Mouse (Mus musculus): Measurements from ENCODE around the gene Zic1. TPM values are rescaled to one million over a fixed set of nuclear protein-coding genes. Genes with fewer than 3 reads are reported as not detected.

Gene Zic1
- polyA plus RNA-seq, 1 experiment from 2014 or later, result 0.05 TPM

DNA sequence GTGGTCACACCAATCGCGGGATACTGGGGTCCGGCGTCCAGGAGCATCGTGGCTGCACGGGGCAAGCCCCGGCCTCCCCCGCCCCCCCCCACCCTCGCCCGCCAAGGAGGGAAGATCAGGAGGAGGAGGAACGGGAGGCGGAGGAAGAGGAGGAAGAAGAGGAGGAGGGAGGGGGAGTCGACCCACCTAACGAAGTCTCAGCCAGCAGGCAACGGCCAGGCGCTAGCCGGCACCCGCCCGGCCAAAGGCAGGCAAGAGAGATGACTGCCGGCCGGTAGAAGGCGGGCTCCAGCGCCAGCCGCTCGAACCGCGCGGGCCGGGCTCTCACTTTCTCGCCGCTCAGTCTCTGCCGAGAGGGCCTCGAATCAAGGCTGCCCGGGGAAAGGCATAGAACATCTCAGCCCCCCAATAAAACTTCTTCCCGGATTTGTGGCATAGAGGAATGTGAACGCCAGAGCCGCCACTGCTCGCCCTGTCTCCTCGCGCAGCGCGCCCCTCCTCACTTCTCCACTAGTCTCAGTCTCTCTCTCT, 574 bp downstream of the Zic1 start:
- Histone ChIP-seq H3K27ac (ENCODE audit: low read length) (no peak overlapping the region), H3K9ac (ENCODE audit: low read length) (no peak overlapping the region), H3K36me3 (ENCODE audit: control insufficient read depth, insufficient read depth) (no peaks in the 10 kb centered on the region), H3K27me3 (ENCODE audit: control insufficient read depth, insufficient read depth, low read length) (peaks cover 89% of the 10 kb centered on the region), H3K4me1 (ENCODE audit: control insufficient read depth, insufficient read depth, low read length) (peaks cover 17% of the 10 kb centered on the region), H3K9me3 (replicated peaks; ENCODE audit: control insufficient read depth, low read length) (peaks cover under 1% of the 10 kb centered on the region; the same call in 1 of the 2 replicates), H3K4me2 (ENCODE audit: low read depth, low read length) (peak overlapping the region; percentile 59), H3K4me3 (ENCODE audit: low read length) (peak overlapping the region; percentile 52)
- under 1% methylated on average over 42 of the region's 42 CpGs for WGBS
- no peak; the same call in 1 of the 2 replicates for ATAC-seq (replicated peaks; ENCODE audit: extremely low read depth, insufficient read depth, low FRiP score)

DNA sequence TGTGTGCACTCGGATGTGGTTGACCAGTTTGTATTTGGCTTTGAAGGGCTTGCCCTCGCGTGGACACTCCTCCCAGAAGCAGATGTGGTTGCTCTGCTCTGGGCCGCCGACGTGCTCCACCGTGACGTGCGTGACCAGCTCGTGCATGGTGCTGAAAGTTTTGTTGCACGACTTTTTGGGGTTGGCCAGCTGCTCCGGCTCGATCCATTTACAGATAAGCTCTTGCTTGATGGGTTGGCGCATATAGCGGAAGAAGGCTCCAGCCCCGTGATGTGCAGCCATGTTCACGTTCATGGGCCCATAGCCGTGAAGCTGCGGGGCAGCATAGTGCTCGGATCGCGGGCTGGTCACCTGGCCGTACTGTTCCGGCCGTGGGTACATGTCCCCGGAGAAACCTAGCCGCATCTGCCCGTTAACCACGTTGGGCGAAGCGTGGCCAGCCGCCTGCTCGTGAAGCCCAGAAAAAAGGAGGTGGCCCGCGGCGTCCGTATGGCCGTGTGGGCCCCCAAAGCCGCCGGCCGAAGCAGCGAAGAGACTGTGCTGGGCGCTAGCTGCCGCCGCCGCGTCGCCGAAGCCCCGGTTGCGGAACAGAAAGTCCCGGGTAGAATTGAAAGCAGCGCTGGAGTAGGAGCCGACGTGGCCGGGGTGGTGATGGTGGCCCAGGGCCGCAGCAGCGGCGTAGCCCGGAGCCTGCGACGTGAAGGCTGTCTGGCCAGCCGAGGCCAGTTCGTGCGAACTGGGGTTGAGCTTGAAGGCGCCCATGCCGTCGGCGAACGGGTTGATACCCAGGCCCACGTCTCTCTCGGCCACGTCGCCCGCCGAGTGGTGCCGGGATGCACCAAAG, 1.3 kb downstream of the Zic1 start:
- Histone ChIP-seq H3K36me3 (ENCODE audit: control insufficient read depth, insufficient read depth) (no peaks in the 10 kb centered on the region), H3K9me3 (replicated peaks; ENCODE audit: control insufficient read depth, low read length) (no peaks in the 10 kb centered on the region; the same call in 1 of the 2 replicates), H3K9ac (ENCODE audit: low read length) (no peak overlapping the region), H3K27me3 (ENCODE audit: control insufficient read depth, insufficient read depth, low read length) (peaks cover 87% of the 10 kb centered on the region), H3K4me3 (ENCODE audit: low read length) (peak overlapping the region; percentile 52), H3K27ac (ENCODE audit: low read length) (no peak overlapping the region), H3K4me2 (ENCODE audit: low read depth, low read length) (peak overlapping the region; percentile 59), H3K4me1 (ENCODE audit: control insufficient read depth, insufficient read depth, low read length) (peaks cover 17% of the 10 kb centered on the region)
- ATAC-seq (replicated peaks; ENCODE audit: extremely low read depth, insufficient read depth, low FRiP score), result peak; percentile 14; the same call in 1 of the 2 replicates
- WGBS, result under 1% methylated on average over 77 of the region's 77 CpGs

DNA sequence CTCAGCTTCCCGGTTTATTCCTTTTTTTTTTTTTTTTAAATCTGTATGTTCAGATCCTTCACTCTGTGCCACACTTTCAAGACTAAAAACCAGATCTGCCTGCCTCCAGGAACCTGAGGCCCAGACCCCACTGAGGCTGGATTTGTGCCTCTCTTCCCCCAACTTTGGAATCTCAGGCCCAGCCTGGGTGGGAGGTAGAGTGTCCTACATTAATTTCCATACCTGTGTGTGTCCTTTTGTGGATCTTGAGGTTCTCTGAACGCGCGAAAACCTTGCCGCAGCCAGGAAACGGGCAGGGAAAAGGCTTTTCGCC, 1.8 kb downstream of the Zic1 start:
- no peak overlapping the region for H3K27ac ChIP-seq (ENCODE audit: low read length)
- no peaks in the 10 kb centered on the region for H3K36me3 ChIP-seq (ENCODE audit: control insufficient read depth, insufficient read depth)
- WGBS, result 3% methylated on average over 7 of the region's 7 CpGs
- H3K9me3 ChIP-seq (replicated peaks; ENCODE audit: control insufficient read depth, low read length), result no peaks in the 10 kb centered on the region; the same call in 1 of the 2 replicates
- H3K4me1 ChIP-seq (ENCODE audit: control insufficient read depth, insufficient read depth, low read length), result peaks cover 17% of the 10 kb centered on the region
- no peak for ATAC-seq (replicated peaks; ENCODE audit: extremely low read depth, insufficient read depth, low FRiP score)
- peaks cover 85% of the 10 kb centered on the region for H3K27me3 ChIP-seq (ENCODE audit: control insufficient read depth, insufficient read depth, low read length)
- H3K4me3 ChIP-seq (ENCODE audit: low read length), result no peak overlapping the region; the same call in 1 of the 2 replicates
- H3K4me2 ChIP-seq (ENCODE audit: low read depth, low read length), result no peak overlapping the region
- H3K9ac ChIP-seq (ENCODE audit: low read length), result no peak overlapping the region

DNA sequence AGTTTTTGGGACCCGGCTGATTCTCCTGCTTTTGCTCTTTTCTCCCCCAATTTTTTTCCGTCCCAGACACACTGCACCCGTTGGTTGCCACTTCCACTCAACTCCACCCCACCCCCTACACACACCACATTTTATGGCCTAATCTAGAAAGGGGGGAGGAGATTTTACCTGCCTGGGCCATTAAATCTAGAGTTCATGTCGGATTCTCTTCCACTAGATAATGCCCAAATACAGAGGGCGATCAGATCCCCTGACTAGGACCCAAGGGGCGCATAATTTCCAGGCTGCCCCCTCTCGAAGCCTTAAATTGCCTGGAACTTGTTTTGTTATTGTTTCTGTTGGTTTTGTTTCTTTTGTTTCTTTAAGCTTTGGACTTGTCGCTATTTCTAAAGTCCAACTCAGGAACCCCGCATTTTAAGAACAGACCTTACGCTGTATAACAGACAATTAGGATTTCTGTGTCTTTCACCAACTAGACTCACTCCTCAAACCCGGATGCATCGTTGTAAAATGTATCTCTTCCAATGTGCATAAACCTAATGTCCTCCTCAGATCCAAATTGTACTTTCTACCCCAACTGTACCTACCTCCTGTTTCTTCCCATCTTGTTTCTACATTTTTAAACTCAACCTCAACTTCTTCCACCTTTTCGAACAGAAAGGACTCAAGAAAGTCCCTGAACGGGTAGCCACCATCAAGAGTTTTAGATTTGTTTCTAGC, 2.4 kb downstream of the Zic1 start:
- no peaks in the 10 kb centered on the region; the same call in 1 of the 2 replicates for H3K9me3 ChIP-seq (replicated peaks; ENCODE audit: control insufficient read depth, low read length)
- no peak overlapping the region for H3K4me3 ChIP-seq (ENCODE audit: low read length)
- no peak for ATAC-seq (replicated peaks; ENCODE audit: extremely low read depth, insufficient read depth, low FRiP score)
- no peak overlapping the region for H3K27ac ChIP-seq (ENCODE audit: low read length)
- H3K4me2 ChIP-seq (ENCODE audit: low read depth, low read length), result no peak overlapping the region
- H3K4me1 ChIP-seq (ENCODE audit: control insufficient read depth, insufficient read depth, low read length), result peaks cover 17% of the 10 kb centered on the region
- whole genome bisulfite sequencing, result 4% methylated on average over 14 of the region's 14 CpGs
- H3K36me3 ChIP-seq (ENCODE audit: control insufficient read depth, insufficient read depth), result no peaks in the 10 kb centered on the region
- no peak overlapping the region for H3K9ac ChIP-seq (ENCODE audit: low read length)
- peaks cover 79% of the 10 kb centered on the region for H3K27me3 ChIP-seq (ENCODE audit: control insufficient read depth, insufficient read depth, low read length)

DNA sequence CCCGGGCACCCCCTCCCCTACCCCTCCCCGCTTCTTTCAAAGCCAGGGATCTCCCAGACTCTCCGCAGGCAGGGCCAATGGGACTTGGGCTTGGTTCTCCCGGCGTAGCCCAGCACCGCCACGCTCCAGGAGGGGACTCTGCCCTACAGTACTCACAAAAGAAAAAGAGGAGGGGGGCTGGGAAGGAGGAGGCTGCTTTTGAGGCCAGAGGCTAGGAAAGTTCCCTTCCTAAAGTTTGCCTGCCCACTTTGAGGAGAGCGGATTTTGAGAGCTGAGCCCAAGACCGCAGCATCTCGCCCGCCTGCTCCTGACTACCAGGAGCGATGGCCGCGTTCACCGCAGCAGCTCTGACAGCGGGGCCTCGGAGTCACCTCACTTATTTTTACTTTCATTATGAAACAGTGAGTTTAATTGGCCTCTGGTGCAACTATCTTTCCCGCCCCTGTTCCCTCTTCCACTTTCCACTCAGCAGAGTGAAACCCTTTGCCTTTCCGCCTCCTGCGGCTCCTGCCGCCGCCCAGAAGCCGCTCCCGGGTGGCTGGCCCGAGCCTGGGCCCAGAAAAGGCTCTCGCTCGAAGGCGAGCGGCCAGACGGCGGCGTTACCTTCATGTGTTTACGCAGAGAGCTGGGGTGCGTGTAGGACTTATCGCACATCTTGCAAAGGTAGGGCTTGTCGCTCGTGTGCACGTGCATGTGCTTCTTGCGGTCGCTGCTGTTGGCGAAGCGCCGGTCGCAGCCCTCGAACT, 3.6 kb downstream of the Zic1 start, which contains the start of gene Zic4:
Gene Zic4, plus strand, starts transcription at position 558 of the 746 bp plus-strand sequence.
- peak; percentile 40; the same call in 1 of the 2 replicates for ATAC-seq (replicated peaks; ENCODE audit: extremely low read depth, insufficient read depth, low FRiP score)
- WGBS, result 2% methylated on average over 45 of the region's 45 CpGs
- H3K27me3 ChIP-seq (ENCODE audit: control insufficient read depth, insufficient read depth, low read length), result peaks cover 80% of the 10 kb centered on the region

GRCm38 (mm10) chr9:91361033-91361855, 4.4 kb downstream of the Zic1 start:
- no peak for ATAC-seq (replicated peaks; ENCODE audit: extremely low read depth, insufficient read depth, low FRiP score)
- peak overlapping the region; percentile 57 for H3K4me3 ChIP-seq (ENCODE audit: low read length)
- H3K9me3 ChIP-seq (replicated peaks; ENCODE audit: control insufficient read depth, low read length), result no peaks in the 10 kb centered on the region; the same call in 1 of the 2 replicates
- peaks cover 80% of the 10 kb centered on the region for H3K27me3 ChIP-seq (ENCODE audit: control insufficient read depth, insufficient read depth, low read length)
- no peaks in the 10 kb centered on the region for H3K36me3 ChIP-seq (ENCODE audit: control insufficient read depth, insufficient read depth)
- H3K4me1 ChIP-seq (ENCODE audit: control insufficient read depth, insufficient read depth, low read length), result peaks cover 17% of the 10 kb centered on the region
- H3K27ac ChIP-seq (ENCODE audit: low read length), result no peak overlapping the region
- 2% methylated on average over 35 of the region's 35 CpGs for WGBS
- peak overlapping the region; percentile 67 for H3K4me2 ChIP-seq (ENCODE audit: low read depth, low read length)
- H3K9ac ChIP-seq (ENCODE audit: low read length), result no peak overlapping the region

More for the DNA sequence above, 3.6 kb downstream of the Zic1 start, which contains the start of gene Zic4:
- Histone ChIP-seq H3K4me1 (ENCODE audit: control insufficient read depth, insufficient read depth, low read length) (peaks cover 17% of the 10 kb centered on the region), H3K27ac (ENCODE audit: low read length) (no peak within 1 kb of the TSS), H3K4me2 (ENCODE audit: low read depth, low read length) (peak within 1 kb of the TSS; percentile 67), H3K9ac (ENCODE audit: low read length) (peak within 1 kb of the TSS; percentile 29; the same call in 1 of the 2 replicates), H3K36me3 (ENCODE audit: control insufficient read depth, insufficient read depth) (no peaks in the 10 kb centered on the region), H3K4me3 (ENCODE audit: low read length) (peak within 1 kb of the TSS; percentile 57), H3K9me3 (replicated peaks; ENCODE audit: control insufficient read depth, low read length) (no peaks in the 10 kb centered on the region; the same call in 1 of the 2 replicates)

DNA sequence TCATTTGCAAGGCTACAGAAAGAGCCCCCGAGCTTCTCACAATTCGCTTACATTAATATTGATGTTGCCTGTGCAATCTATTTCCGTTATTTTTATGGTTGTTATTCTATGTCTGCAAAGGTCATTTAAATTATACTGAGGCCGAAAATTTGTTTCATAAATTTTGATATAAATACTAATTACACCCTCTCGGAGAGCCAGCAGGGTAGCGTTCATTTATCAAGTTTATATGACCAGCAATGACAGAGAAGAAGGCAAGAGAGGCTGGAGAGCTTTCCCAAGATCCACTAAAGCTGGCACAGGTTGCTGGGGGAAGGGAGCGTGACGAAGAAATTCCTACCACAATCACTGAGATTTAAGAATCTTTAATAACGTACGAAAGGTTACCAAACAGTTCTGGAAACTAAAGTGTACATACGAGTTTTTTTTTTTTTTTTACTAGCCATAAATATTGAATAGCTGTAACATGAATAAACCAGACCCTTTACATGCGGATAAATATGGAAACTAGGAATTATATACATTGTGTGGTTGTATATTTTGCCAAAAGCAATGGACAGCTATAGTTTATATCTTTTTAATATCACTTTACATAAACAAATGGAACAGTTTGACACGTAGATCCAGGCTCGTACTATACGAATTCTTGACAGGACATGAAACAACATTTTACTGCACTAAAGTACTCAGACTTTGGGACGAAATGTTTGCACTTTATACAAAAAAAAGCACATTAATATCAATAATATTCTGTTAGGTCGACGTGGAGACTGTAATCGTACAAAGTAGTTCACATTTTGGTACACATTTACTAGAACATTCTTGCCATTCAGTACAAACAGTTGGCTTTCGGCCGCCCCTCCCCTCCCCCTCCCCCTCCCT, 5.2 kb downstream of the Zic1 start:
- Histone ChIP-seq H3K27ac (ENCODE audit: low read length) (no peak overlapping the region), H3K9ac (ENCODE audit: low read length) (no peak overlapping the region), H3K4me2 (ENCODE audit: low read depth, low read length) (no peak overlapping the region), H3K36me3 (ENCODE audit: control insufficient read depth, insufficient read depth) (no peaks in the 10 kb centered on the region), H3K9me3 (replicated peaks; ENCODE audit: control insufficient read depth, low read length) (no peaks in the 10 kb centered on the region; the same call in 1 of the 2 replicates), H3K4me1 (ENCODE audit: control insufficient read depth, insufficient read depth, low read length) (peaks cover 20% of the 10 kb centered on the region), H3K27me3 (ENCODE audit: control insufficient read depth, insufficient read depth, low read length) (peaks cover 82% of the 10 kb centered on the region), H3K4me3 (ENCODE audit: low read length) (no peak overlapping the region)
- WGBS, result 7% methylated on average over 21 of the region's 21 CpGs
- ATAC-seq (replicated peaks; ENCODE audit: extremely low read depth, insufficient read depth, low FRiP score), result no peak
